Mouse (Mus musculus) ZHBTc4 (cell line): ENCODE data around the gene Rftn1.
"Not testable (repeated sequence)": the region's sequence is repeated elsewhere in the genome, so short reads cannot be mapped to it uniquely, and the experiment has no call there.

Experiments
- DNase-seq: peaks from one replicate; pipeline ENCODE4 v3.0.0-alpha.2; 2011; ENCODE audit warnings: low read depth, low spot score

Gene Rftn1

GRCm38 (mm10) chr17:50128392-50128791 lies 62.1 kb downstream of the Rftn1 start:
- DNase-seq: no peak

DNA sequence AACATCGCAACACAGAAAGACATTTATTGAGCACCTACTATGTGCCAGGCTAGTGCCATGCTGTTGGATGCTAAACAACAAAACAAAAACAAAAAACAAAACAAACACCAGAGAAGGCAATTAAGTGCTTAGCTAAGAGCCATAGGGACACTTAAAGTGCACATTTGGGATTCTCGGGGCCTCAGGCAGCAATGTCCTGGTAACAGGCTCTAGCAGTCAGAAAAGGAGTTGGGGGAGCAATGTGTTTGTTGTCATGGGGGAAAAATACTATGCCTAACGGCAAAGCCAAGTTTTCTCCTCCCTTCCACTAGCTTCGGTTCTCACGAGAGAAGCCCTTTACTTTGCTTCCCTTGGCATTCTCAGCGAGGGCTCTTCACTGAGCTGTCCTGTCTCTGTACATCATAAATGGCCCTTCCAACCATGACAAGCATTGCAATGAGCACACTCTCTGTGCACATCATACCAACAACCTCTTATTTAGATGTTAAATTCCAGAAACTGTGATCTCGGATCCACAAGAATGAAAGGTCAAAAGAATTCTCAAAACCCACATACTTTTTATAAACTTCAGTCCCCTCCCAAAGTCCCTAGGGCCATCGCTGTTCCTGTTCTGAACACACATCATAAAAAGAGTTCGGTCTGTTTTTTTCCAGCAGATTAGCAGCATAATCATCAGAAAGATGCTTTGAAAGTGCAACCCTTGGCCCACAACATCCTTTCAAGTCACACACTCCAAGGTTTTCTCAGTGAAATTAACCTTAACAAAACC lies 63.2 kb downstream of the Rftn1 start:
- DNase-seq: no peak

DNA sequence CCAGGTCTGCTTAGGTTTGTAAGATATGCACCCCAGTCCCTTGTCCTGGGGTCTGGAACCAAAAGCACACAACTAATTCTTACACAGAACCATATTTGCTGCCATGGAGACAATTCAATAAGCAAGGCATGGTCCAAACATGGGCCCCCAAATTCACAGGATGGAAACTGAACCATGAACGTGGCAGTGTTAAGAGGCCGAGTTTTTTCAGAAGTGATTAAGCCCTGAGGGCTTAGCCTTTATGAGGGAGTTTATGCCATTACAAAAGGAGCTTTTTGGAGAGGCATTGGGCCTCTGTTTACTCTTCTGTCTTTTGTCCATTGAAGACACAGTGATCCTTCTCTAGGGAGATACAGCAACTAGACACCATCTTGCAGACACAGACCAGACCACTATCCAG lies 63.9 kb downstream of the Rftn1 start:
- no peak for DNase-seq

DNA sequence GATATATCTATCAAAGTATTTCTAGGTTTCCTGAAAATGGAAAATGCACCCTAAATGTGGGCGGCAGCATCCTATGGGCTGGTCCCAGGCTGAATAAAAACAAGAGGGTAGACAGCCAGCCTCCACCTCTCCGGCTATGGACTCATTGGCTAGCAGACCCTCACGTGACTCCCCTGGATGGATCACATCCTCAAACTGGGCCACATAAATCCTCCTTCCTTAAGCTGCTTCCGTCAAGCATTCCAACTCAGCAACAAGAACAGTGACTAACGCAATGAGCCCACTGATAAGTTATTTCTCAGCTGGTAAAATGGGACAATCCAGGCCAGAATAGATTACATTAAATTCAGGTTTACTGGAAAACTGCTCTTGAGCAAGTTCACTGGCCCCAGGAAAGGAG lies 64.6 kb downstream of the Rftn1 start:
- no peak for DNase-seq

DNA sequence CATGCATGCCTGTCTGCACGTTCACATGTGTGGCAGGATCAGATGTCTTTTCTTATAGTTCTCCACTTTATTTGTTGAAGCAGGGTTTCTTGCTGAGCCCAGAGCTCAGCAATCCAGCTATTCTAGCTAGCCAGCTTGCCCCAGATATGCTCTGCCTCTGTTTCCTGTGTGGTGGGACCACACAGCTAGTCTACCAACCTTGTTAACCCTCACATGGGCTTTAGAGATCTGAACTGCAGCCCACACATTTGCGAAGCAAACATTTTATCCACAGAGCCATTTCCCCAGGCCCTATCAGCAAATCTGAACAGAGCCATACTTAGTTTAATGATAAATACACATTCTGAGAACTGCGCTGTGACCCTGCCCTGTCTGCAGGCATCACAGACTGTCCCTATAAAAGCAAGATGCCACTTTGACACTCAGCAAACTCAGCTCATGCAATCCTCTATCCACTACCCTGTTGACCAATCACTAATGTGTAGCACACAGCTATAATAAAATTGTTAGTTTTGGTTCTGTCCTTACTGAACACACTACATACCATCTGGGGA lies 65.2 kb downstream of the Rftn1 start:
- no peak for DNase-seq

- no peak for DNase-seq
These were observed 65.8 kb downstream of the Rftn1 start for GRCm38 (mm10) chr17:50124708-50125107.

DNA sequence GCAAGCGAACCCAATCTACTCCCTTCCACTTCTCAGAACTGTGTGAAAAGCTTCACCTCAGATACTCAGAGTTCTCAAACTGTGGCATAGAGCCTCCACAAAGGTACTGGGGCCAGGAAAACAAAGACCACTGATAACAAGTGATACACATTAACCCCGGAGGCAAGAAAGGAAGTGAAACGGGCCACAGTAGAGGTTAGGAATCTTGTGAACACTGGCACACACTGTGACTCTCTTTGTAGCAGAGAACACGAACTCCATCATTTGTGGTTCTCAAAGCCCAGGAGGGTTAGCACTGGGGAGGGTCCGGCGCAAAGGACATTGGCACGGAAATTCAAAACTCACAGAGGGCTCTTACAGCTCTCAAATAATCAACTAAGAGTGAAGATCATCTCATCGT lies 67.9 kb downstream of the Rftn1 start:
- no peak for DNase-seq

DNA sequence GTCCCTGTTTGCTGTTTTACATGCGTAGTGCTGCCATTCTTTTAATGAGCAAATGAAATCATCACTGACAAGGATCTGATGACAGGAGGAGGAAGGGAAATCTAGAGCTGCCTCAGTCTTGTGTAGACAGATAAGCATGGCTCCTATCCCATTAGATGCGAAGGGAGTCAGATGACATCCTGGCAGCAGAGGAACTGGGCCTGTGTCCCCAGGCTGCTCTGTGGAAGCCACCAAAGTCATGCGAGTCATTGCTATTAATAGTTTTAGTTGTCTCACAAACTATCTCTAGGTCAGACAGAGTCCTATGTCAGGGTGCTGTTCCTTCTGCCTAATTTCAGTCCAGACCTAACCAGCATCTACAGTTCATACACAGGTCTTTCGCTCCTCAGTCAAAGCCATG lies 70.4 kb downstream of the Rftn1 start:
- DNase-seq: no peak

- no peak for DNase-seq
These were observed 73.0 kb downstream of the Rftn1 start for GRCm38 (mm10) chr17:50117461-50117860.

- DNase-seq: peak; percentile 15
These were observed 73.5 kb downstream of the Rftn1 start for GRCm38 (mm10) chr17:50116980-50117379.

GRCm38 (mm10) chr17:50116401-50116800 lies 74.1 kb downstream of the Rftn1 start:
- not testable (repeated sequence) for DNase-seq

- DNase-seq: not testable (repeated sequence)
These were observed 74.8 kb downstream of the Rftn1 start for GRCm38 (mm10) chr17:50115716-50116115.

GRCm38 (mm10) chr17:50114659-50115058 lies 75.8 kb downstream of the Rftn1 start:
- DNase-seq: no peak

DNA sequence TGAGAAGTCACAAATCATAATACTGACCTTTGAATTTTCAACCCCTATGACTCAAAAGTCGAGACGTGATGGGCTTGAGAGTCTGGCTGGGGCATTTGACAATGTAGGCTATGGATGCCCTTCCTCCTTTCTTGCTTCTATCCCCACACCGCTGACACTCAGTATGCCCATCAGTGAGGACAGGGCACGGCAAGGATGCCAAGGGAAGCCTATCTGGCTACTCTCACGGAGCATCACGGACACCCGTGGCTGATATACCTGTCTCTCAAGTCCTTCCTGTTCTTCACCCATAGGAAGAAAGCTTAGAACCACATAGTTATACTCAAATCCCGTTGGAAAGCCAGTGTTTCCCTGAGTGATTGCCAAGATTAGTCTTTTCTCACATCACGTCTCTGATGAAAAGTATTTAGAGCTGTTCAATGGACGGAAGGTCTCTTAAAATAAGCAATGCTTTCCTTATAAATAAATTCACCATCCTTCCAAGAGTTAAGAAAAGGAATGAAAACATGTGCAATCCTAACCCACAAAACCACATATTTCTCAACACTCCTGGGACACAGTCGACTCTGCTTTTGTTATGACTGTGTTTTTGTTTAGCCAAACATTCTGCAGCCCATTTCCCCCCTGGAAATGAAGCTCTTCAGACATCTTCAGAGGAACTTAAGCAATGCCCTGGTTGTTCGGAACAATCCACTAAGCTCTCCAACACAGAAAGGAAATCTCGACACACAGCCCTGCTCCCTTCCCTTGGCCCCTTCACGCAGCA lies 79.6 kb downstream of the Rftn1 start:
- no peak for DNase-seq

DNA sequence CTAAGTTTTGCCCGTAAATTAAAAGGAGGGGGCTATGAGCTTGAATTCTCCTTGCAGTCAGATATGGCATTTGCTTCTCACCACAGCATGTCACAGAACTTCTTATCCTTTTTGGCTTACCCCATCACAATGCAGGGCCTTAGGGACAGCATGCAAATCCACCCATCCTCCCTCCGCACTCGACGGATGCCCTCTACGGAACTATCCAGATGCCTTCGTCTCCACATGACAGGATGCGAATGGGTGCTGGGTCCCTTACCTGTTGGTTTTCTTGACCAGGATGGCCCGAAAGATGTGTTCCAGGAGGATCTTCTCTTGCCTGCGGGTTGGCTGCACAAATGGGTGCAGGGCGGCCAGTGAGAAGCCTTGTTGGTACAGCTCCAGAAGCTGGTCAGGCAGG lies 83.7 kb downstream of the Rftn1 start:
- no peak for DNase-seq

DNA sequence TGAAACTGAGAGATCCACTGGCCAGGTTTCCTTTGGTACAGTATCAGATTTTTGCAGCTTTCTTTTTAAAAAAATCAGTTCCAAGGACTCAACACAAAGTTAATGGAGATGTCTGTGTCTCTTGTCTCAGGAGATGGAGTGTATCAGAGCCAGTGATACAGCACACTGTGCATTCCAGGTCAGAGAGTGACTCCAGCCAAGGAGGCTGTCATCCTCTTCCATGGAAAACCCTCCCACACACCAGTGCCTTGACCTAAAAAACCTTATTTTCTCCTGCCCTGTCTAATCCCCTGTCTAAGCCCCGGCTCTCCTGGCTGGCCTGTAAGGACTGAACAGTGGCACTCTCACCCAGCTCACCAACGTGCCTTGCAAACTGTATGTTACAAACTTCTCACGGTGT lies 86.3 kb downstream of the Rftn1 start:
- DNase-seq: no peak

DNA sequence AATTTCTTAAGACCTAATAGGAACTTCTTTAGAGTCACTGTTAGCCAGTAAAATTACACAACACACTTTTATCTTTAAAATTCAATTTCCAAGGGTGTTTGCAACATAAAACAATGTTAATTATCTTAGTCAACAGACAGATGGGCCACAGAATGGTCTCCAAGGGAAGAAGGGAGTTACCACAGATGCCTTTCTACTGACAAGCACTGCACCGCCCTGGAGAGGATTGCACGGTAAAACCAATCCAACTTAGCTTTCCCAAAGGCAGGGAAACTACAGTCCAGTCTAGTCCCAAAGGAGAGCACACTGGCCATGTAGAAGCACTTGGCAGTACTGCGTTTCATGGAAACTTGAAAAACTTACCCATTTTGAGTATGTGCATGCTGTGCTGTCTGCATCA lies 89.1 kb downstream of the Rftn1 start:
- DNase-seq: no peak

GRCm38 (mm10) chr17:50100070-50100469 lies 90.4 kb downstream of the Rftn1 start:
- no peak for DNase-seq

DNA sequence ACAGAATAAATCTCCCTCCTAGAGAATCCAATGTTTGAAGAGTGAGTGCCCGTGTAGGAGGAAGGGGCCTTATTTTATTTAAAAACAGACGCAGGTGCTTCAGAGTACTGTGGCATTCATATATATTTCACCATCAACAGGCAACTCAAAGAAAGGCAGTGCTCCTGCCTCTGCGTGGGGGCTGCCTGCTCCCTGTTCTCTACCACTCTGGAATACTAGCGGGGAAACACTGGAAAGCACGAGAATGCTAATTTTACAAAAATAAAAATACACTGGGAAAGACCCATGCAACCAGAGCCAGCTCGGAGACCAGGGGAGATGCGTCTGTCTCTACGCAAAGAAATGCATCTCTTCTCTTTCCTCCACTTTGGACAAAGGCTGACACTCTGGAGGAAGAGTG lies 91.1 kb downstream of the Rftn1 start:
- DNase-seq: no peak

- DNase-seq: no peak
These were observed 92.2 kb downstream of the Rftn1 start for GRCm38 (mm10) chr17:50098297-50098696.

GRCm38 (mm10) chr17:50097831-50098230 lies 92.6 kb downstream of the Rftn1 start:
- DNase-seq: no peak

GRCm38 (mm10) chr17:50096305-50096704 lies 94.2 kb downstream of the Rftn1 start:
- no peak for DNase-seq

DNA sequence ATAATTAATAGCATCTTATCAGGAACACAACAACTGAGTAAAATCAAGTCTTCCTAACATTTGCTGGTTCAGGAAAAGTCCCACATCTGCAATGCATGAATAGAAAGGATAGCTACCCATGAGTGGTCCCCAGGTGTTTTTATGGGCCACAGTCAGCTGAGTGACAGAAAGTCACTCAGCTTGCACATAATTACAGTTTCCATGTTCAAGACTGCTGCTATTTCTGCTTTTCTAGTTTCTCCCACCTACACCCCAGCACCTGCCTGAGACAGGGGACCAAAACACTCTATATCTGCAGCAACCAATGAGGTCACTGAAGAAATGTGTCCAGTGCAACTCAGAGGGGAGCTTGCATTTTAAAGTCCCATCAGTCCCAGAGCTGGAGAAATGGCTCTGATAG lies 95.9 kb downstream of the Rftn1 start:
- no peak for DNase-seq
